Mouse (Mus musculus) midbrain, embryonic 16.5 days (tissue): ENCODE data around the gene Nars2. TPM values are rescaled to one million over a fixed set of nuclear protein-coding genes. Genes with fewer than 3 reads are reported as not detected.

ENCODE experiments used
- ATAC-seq: fragments of 200-750 bp; cut with Nextera tagmentation; 2 replicates; pipeline ENCODE4 v1.8.0; 2017; ENCODE audit warnings: moderate TSS enrichment
- H3K27ac ChIP-seq: fragments of 300-500 bp; sonication (generic); 2 replicates; pipeline ENCODE4 v1.5.1; 2014; ENCODE audit warnings: mild to moderate bottlenecking, low read length, mixed read lengths
- H3K27me3 ChIP-seq: fragments of 300-500 bp; sonication (generic); 2 replicates; pipeline ENCODE4 v1.6.1; 2014; ENCODE audit warnings: low read depth, low read length, mixed read lengths; ENCODE audit not compliant: control insufficient read depth, insufficient read depth
- H3K36me3 ChIP-seq: fragments of 300-500 bp; sonication (generic); 2 replicates; pipeline ENCODE4 v1.6.1; 2014; ENCODE audit warnings: mild to moderate bottlenecking, low read length, moderate library complexity, mixed read lengths; ENCODE audit not compliant: control insufficient read depth, insufficient read depth
- H3K4me1 ChIP-seq: fragments of 300-500 bp; sonication (generic); 2 replicates; pipeline ENCODE4 v1.6.1; 2014; ENCODE audit warnings: mild to moderate bottlenecking, low read length, mixed read lengths; ENCODE audit not compliant: control insufficient read depth, insufficient read depth
- H3K4me2 ChIP-seq: fragments of 300-500 bp; sonication (generic); 2 replicates; pipeline ENCODE4 v1.6.1; 2014; ENCODE audit warnings: mild to moderate bottlenecking, low read length, mixed read lengths
- H3K4me3 ChIP-seq: fragments of 300-500 bp; sonication (generic); 2 replicates; pipeline ENCODE4 v1.5.1; 2014; ENCODE audit warnings: low read depth, mild to moderate bottlenecking, low read length, moderate library complexity, mixed read lengths
- H3K9ac ChIP-seq: fragments of 300-500 bp; sonication (generic); 2 replicates; pipeline ENCODE4 v1.6.1; 2014; ENCODE audit warnings: low read depth, low read length, mixed read lengths
- H3K9me3 ChIP-seq: fragments of 300-500 bp; sonication (generic); replicated peaks from 2 replicates; pipeline ENCODE4 v1.6.1; 2014; ENCODE audit warnings: mild to moderate bottlenecking, low read length, mixed read lengths; ENCODE audit not compliant: control insufficient read depth, poor library complexity, severe bottlenecking
- WGBS: fragments of 180-500 bp; shearing (Covaris S2); extraction: QIAGEN DNeasy Blood & Tissue Kit; methylation state at CpG from one replicate; pipeline ENCODE4 v1.1.7; 2014; 5-methylcytosine and 5-hydroxymethylcytosine counted together
- polyA plus RNA-seq: library from polyadenylated mRNA; unstranded; fragments of >200 nt; fragmentation: Nextera tagmentation; extraction: Ambion mirVana; gene quantifications from 2 replicates; pipeline ENCODE4 v1.2.1, GENCODE M21; 2015

Gene Nars2
- polyA plus RNA-seq, 1 experiment from 2014 or later, result 16.1 TPM

DNA sequence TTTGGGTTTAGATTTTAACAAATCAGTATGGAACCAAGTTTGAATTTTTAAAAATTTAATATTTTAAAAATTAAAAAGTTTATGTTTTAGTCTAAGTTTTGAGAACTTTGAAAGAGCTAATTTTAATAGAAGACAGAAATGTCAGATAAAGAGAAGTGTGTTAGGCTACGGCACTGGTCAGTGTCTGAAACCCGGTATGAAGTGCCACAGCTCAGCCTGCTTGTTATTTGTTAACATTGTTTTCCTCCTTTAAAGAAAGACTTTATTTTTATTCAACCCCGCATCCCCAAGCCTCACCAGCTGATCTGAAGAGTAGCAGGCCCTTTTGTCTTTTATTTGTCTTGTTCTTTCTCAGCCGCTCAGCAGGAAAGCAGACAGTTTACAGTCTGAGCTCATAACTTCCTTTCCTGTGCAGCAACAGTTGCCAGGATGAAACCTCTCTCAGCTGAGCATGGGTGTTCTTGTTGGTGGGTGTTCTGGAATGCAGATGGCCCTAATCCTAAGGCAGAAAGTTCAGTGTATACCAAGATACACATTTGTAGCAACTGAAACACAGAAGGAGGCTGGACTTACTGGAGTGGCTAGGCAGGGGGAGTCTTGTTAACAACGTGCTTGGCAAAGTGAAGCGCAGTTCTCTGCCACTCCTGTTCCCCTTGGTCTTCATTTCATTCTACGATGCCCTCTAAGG is 32.5 kb downstream of the Nars2 start:
- 0 out of 2 replicates have a peak, but pooled peaks have one; percentile 55 for ATAC-seq
- no peak overlapping the region for H3K27ac ChIP-seq
- no peaks in the 10 kb centered on the region for H3K9me3 ChIP-seq
- H3K4me3 ChIP-seq, result no peak overlapping the region
- H3K4me1 ChIP-seq, result peaks cover 14% of the 10 kb centered on the region
- H3K4me2 ChIP-seq, result no peak overlapping the region
- H3K9ac ChIP-seq, result no peak overlapping the region
- 21% methylated on average over 7 of the region's 7 CpGs for WGBS
- H3K36me3 ChIP-seq, result no peaks in the 10 kb centered on the region
- H3K27me3 ChIP-seq, result no peaks in the 10 kb centered on the region

DNA sequence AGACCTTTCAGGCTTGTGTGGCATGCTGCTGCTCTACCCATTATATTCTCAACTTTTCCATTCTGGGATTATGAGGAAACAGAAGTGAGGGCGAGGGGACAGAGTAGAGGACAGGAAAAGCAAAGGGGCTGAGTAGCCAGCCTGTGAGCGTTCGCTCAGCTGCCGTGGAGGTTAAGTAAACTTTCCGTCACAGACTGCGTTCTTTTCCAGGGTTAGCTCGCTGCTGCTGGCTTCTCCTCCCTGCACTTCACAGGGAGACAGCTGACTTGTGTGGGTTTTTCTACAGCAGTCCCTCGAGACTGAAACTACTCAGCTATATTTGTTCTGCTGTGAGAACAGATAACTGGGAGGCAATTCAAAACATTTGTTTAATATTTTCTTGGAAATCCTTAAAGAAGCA is 34.5 kb downstream of the Nars2 start:
- no peak for ATAC-seq
- Histone ChIP-seq H3K36me3 (no peaks in the 10 kb centered on the region), H3K9ac (no peak overlapping the region), H3K4me3 (no peak overlapping the region), H3K4me1 (peaks cover 14% of the 10 kb centered on the region), H3K9me3 (no peaks in the 10 kb centered on the region), H3K4me2 (peak overlapping the region; percentile 18; the same call in 1 of the 2 replicates), H3K27ac (no peak overlapping the region), H3K27me3 (no peaks in the 10 kb centered on the region)
- 34% methylated on average over 8 of the region's 8 CpGs for WGBS

DNA sequence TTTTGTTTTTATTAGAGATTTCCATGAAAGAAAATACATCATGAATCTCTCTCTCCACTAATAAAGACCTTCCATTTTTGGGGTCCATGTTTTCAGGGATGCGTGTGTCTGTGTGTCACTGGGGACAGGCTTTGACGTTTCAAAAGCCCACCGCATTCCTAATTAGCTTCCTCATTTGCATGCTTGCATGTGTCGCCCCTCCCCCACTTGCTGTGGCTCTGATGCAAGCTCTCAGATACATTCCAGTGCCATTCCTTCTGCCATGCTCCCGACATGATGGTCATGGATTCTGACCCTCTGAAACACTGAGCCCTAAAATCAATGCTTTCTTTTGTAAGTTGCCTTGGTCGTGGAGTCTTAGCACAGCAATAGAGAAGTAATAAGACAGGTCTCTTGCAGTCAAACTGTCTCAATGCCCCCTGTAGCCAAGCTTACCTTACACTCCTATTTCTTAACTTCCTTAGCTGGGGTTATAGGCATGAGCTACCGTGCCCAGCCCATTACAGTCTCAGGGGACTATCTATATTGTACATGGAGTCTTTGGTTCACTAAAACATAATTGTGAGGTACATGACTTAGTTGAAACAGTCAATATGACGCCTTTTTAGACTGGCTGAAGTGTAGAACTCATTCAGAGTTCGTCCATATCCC is 35.6 kb downstream of the Nars2 start:
- Histone ChIP-seq H3K9ac (no peak overlapping the region), H3K36me3 (no peaks in the 10 kb centered on the region), H3K4me2 (0 out of 2 replicates have a peak overlapping the region, but pooled peaks have one; percentile 3), H3K27me3 (no peaks in the 10 kb centered on the region), H3K4me3 (no peak overlapping the region), H3K27ac (no peak overlapping the region), H3K4me1 (peaks cover 14% of the 10 kb centered on the region), H3K9me3 (no peaks in the 10 kb centered on the region)
- WGBS, result 31% methylated on average over 9 of the region's 9 CpGs
- no peak for ATAC-seq

DNA sequence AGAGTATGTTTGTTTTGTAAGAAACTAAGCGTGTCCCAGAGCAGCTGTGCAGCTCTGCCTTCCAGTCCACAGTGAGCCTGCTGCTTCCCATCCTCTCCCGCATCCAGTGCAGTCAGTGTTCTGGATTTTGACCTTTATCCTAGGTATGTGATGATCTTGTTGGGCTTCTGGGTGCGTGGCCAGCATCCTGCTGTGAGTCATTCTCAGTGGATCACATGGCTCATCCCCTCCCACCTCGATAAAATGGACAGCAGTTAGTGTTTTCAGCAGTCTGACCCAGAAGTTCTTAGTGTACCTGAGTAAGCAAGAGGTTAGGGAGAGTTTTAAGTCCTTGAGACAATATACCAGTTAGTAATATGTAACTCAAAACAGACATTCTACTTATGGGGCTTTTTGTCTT is 36.4 kb downstream of the Nars2 start:
- no peaks in the 10 kb centered on the region for H3K27me3 ChIP-seq
- H3K4me2 ChIP-seq, result no peak overlapping the region
- WGBS, result 52% methylated on average over 4 of the region's 4 CpGs
- no peak overlapping the region for H3K9ac ChIP-seq
- H3K4me1 ChIP-seq, result peaks cover 14% of the 10 kb centered on the region
- no peaks in the 10 kb centered on the region for H3K36me3 ChIP-seq
- H3K4me3 ChIP-seq, result no peak overlapping the region
- no peaks in the 10 kb centered on the region for H3K9me3 ChIP-seq
- H3K27ac ChIP-seq, result no peak overlapping the region
- no peak for ATAC-seq

DNA sequence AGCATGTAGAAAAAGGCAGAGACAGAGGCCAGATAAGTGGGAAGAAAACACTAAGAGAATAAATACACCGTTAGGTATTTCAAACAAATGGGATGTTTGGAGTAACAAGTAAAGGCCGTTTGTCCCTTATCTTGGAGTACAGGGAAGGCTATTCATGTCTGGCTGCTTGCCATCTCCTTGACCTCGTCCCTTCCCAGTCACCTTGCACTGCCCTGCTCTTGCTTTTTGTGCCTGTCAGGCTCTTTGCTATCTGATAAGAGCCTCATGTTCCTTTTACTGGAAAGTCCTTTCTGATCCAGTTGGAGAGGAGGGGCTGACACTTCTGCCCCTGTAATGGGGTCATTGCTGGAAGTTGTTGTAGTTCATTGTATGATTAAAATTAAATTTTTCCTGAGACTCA is 61.7 kb downstream of the Nars2 start:
- Histone ChIP-seq H3K27me3 (no peaks in the 10 kb centered on the region), H3K4me3 (no peak overlapping the region), H3K4me2 (no peak overlapping the region), H3K9ac (no peak overlapping the region), H3K36me3 (no peaks in the 10 kb centered on the region), H3K27ac (no peak overlapping the region), H3K4me1 (no peaks in the 10 kb centered on the region), H3K9me3 (no peaks in the 10 kb centered on the region; the same call in 1 of the 2 replicates)
- ATAC-seq, result no peak
- 77% methylated on average over 3 of the region's 3 CpGs for WGBS

DNA sequence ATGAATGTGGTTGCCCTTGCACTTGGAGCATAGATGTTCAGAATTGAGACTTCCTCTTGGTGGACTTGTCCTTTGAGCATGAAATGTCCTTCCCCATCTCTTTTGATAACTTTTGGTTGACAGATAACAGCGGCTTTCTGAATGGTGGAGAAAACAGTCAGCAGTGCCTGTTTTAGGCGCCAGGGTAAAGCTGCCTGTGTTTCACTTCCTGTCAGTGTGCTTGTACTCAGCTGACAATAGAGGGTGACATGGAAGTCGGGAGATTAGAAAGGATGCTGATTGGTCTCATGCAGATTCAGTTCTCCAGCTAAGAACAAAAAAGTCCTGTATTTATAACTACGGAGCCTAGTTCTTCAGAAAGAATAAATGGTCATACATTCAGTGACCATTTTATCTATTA is 66.7 kb downstream of the Nars2 start:
- Histone ChIP-seq H3K9me3 (no peaks in the 10 kb centered on the region; the same call in 1 of the 2 replicates), H3K4me3 (no peak overlapping the region), H3K9ac (no peak overlapping the region), H3K27ac (no peak overlapping the region), H3K36me3 (no peaks in the 10 kb centered on the region), H3K4me1 (no peaks in the 10 kb centered on the region), H3K27me3 (no peaks in the 10 kb centered on the region), H3K4me2 (no peak overlapping the region)
- whole genome bisulfite sequencing, result 64% methylated on average over 4 of the region's 4 CpGs
- no peak for ATAC-seq

DNA sequence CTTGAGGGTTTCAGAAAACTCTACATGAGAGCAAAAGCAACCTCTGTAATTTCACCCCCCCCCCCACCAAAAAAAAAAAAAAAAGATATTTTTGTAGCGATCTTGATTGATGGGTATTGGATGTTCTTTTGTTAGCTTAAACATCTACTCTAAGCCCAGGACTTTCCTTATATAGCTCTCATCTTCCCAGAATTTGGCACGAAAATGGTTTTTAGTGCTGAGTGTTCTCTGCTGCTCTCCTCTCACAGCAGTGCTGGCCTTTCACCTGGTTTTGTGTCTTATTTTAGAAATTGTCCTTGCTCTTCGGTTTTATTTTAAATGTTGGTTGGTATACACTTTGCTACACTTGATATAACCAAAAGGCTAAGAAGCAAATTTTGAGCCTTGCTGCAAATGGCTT is 67.1 kb downstream of the Nars2 start:
- no peak for ATAC-seq
- H3K9me3 ChIP-seq, result no peaks in the 10 kb centered on the region; the same call in 1 of the 2 replicates
- 82% methylated on average over 3 of the region's 3 CpGs for WGBS
- H3K4me2 ChIP-seq, result no peak overlapping the region
- H3K27me3 ChIP-seq, result no peaks in the 10 kb centered on the region
- H3K9ac ChIP-seq, result no peak overlapping the region
- H3K4me1 ChIP-seq, result no peaks in the 10 kb centered on the region
- no peaks in the 10 kb centered on the region for H3K36me3 ChIP-seq
- H3K27ac ChIP-seq, result no peak overlapping the region
- H3K4me3 ChIP-seq, result no peak overlapping the region

DNA sequence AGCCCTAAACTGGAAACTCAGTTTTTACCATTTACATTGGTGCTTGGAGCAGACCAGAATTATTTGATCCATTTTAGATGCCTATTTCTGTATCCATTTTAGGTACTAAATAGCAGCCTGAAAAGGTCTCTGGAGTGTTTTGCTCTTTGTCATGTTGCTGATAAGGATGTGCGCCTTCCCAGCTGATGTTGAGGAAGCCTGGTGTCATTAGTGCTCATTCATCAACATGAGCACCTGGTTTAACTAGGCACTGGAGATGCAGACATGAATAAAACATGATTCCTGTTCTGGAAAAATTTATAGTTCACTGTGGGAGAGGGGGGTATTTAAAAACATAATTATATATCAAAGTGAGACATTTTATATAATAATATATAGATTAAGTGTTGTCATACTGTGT is 68.0 kb downstream of the Nars2 start:
- H3K4me1 ChIP-seq, result no peaks in the 10 kb centered on the region
- no peak for ATAC-seq

DNA sequence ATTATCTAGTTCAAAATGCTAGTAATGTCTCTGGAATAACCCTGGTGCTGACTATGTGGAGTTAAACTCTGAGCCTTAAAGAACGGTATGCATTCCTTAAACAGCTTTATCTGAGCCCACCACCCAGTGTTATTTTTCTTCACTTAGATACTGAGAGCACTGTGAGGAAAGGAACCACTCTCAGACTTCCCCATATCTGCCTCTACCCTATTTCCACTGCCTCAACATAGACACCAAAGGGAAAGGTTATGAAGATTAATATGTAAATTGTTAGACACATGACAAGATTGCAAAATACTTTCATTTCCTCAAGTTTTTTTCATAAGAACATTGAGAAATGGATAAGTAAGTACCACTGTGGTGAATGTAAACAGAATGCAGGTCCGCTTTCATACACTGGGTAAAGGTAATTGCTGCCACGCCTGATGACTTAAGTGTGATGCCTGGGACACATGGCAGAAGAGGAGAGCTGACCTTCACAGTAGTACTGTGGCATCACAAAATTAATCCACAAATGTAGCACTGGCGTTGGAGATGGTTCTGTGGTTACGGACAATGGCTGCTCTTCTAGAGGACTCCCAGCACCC is 75.6 kb downstream of the Nars2 start:
- H3K27ac ChIP-seq, result no peak overlapping the region
- no peaks in the 10 kb centered on the region for H3K27me3 ChIP-seq
- WGBS, result 95% methylated on average over 5 of the region's 5 CpGs
- no peak overlapping the region for H3K4me2 ChIP-seq
- no peaks in the 10 kb centered on the region for H3K36me3 ChIP-seq
- H3K4me3 ChIP-seq, result no peak overlapping the region
- no peak for ATAC-seq
- H3K9me3 ChIP-seq, result no peaks in the 10 kb centered on the region
- H3K4me1 ChIP-seq, result no peaks in the 10 kb centered on the region
- H3K9ac ChIP-seq, result no peak overlapping the region

More for the DNA sequence above, 68.0 kb downstream of the Nars2 start:
- Histone ChIP-seq H3K4me2 (no peak overlapping the region), H3K4me3 (no peak overlapping the region), H3K9ac (no peak overlapping the region), H3K36me3 (no peaks in the 10 kb centered on the region), H3K27me3 (no peaks in the 10 kb centered on the region), H3K9me3 (no peaks in the 10 kb centered on the region; the same call in 1 of the 2 replicates), H3K27ac (no peak overlapping the region)
- 37% methylated on average over 1 of the region's 1 CpGs for WGBS
